Mouse (Mus musculus): ENCODE measurements around the gene Afg3l1.

- TF ChIP-seq CTCF (conservative IDR thresholded peaks at IDR 0.05; ENCODE audit: low read length) (no peak), NANOG (IDR thresholded peaks at IDR 0.05; ENCODE audit: borderline replicate concordance, low read length) (no peak)
Observed at GRCm38 (mm10) chr8:123510819-123511218, 33.1 kb downstream of the Afg3l1 start.
